Mouse (Mus musculus) inflammation-experienced regulatory T-cells (primary cell): ENCODE results near the gene Med27. TPM values are rescaled to one million over a fixed set of nuclear protein-coding genes. Genes with fewer than 3 reads are reported as not detected.

Source experiments
- polyA plus RNA-seq, 2 experiments: library from polyadenylated mRNA; unstranded; fragments of 100-300 nt; shearing (Covaris generic); gene quantifications; one replicate each; pipeline ENCODE4 v1.2.1; 2017

The Med27 gene
- 10 to 100 TPM; 39.8 to 40.2 TPM for polyA plus RNA-seq

DNA sequence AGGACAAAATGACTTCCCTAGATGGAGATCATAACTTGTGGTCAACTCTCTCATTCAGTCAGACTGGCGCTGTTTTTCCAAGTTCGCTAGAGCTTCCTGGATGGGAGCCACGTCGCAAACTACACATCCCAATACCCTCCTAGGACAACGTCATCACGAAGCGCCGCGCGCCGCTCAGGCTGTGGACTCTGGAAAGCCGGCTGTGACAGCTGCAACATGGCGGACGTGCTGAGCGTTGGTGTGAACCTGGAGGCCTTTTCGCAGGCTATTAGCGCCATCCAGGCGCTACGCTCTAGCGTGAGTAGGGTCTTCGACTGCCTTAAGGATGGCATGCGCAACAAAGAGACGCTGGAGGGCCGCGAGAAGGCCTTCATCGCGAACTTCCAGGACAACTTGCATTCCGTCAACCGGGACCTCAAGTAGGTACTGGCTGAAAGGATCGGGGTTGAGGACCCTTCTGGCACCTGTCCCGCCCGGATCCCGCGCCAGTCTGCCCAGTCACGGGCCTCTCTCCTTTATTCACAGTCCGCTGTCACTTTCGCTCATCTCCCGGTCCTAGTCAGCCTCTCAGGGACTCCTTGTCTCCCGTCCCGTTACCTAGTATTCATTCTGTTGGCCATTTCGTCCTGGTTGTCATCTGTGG is at the start of gene Med27:
TSS of gene Med27 (plus strand) at position 191 of the 643 bp plus-strand sequence.

Other genes starting within 250 kb of the Med27 start
- gene Setx, start 222.6 kb upstream of the Med27 start, polyA plus RNA-seq = 10 to 100 TPM; 59.0 to 61.4 TPM
- 1 to 10 TPM; 5.6 to 7.2 TPM for gene Ntng2, start 93.8 kb upstream of the Med27 start, polyA plus RNA-seq